Mouse (Mus musculus): ENCODE results near the gene Synm. TPM values are rescaled to one million over a fixed set of nuclear protein-coding genes. Genes with fewer than 3 reads are reported as not detected.
A peak's percentile ranks its signal among the peaks of the same experiment; 100 is the strongest.

The Synm gene
- polyA plus RNA-seq (2012; rRNA removed) = 7.2 and 8.5 TPM in 2 replicates

- peak; percentile 69 for DNase-seq
- peak within 1 kb of the TSS; percentile 38 for H3K4me3 ChIP-seq (ENCODE audit: control insufficient read depth, insufficient read depth, low read length)
- peaks cover 6% of the 10 kb centered on the region; the same call in 1 of the 2 replicates for H3K4me1 ChIP-seq (replicated peaks; ENCODE audit: control insufficient read depth, insufficient read depth, low read length)
- H3K36me3 ChIP-seq (ENCODE audit: control insufficient read depth, insufficient read depth, low read length) = no peaks in the 10 kb centered on the region
- no peaks in the 10 kb centered on the region; the same call in 1 of the 2 replicates for H3K27me3 ChIP-seq (ENCODE audit: control insufficient read depth, insufficient read depth, low read length)
- TF ChIP-seq CTCF (IDR thresholded peaks at IDR 0.05; ENCODE audit: borderline replicate concordance, control insufficient read depth, extremely low read depth, insufficient read depth, low read length, poor library complexity) = peak; percentile 97
- no peak for TF ChIP-seq POLR2A (IDR thresholded peaks at IDR 0.05; ENCODE audit: control insufficient read depth, extremely low read depth, insufficient read depth, low read length, poor library complexity)
- 1% methylated on average over 37 of the region's 37 CpGs for WGBS
- no peak within 1 kb of the TSS for H3K27ac ChIP-seq (ENCODE audit: control insufficient read depth, insufficient read depth, low read length)
Observed at GRCm38 (mm10) chr7:67759629-67759995, at the start of gene Synm. Synm (minus strand) TSS chr7:67759742.

GRCm38 (mm10) chr7:67803857-67804215, 44.3 kb upstream of the Synm start:
- peak overlapping the region; percentile 27 for H3K4me3 ChIP-seq (ENCODE audit: control insufficient read depth, insufficient read depth, low read length)
- 14% methylated on average over 13 of the region's 13 CpGs for WGBS
- no peaks in the 10 kb centered on the region for H3K36me3 ChIP-seq (ENCODE audit: control insufficient read depth, insufficient read depth, low read length)
- TF ChIP-seq POLR2A (IDR thresholded peaks at IDR 0.05; ENCODE audit: control insufficient read depth, extremely low read depth, insufficient read depth, low read length, poor library complexity) (no peak), CTCF (IDR thresholded peaks at IDR 0.05; ENCODE audit: borderline replicate concordance, control insufficient read depth, extremely low read depth, insufficient read depth, low read length, poor library complexity) (no peak)
- DNase-seq = no peak
- H3K27ac ChIP-seq (ENCODE audit: control insufficient read depth, insufficient read depth, low read length) = no peak overlapping the region
- no peaks in the 10 kb centered on the region for H3K27me3 ChIP-seq (ENCODE audit: control insufficient read depth, insufficient read depth, low read length)
- peaks cover 21% of the 10 kb centered on the region for H3K4me1 ChIP-seq (replicated peaks; ENCODE audit: control insufficient read depth, insufficient read depth, low read length)

- H3K27ac ChIP-seq (ENCODE audit: control insufficient read depth, insufficient read depth, low read length) = peak overlapping the region; percentile 12; the same call in 1 of the 2 replicates
- peak overlapping the region; percentile 27 for H3K4me3 ChIP-seq (ENCODE audit: control insufficient read depth, insufficient read depth, low read length)
- no peaks in the 10 kb centered on the region for H3K27me3 ChIP-seq (ENCODE audit: control insufficient read depth, insufficient read depth, low read length)
- peaks cover 21% of the 10 kb centered on the region for H3K4me1 ChIP-seq (replicated peaks; ENCODE audit: control insufficient read depth, insufficient read depth, low read length)
- WGBS = 8% methylated on average over 28 of the region's 28 CpGs
- H3K36me3 ChIP-seq (ENCODE audit: control insufficient read depth, insufficient read depth, low read length) = no peaks in the 10 kb centered on the region
- DNase-seq = peak; percentile 82
- no peak; the same call in 1 of the 2 replicates for TF ChIP-seq POLR2A (IDR thresholded peaks at IDR 0.05; ENCODE audit: control insufficient read depth, extremely low read depth, insufficient read depth, low read length, poor library complexity)
- peak; percentile 100 for TF ChIP-seq CTCF (IDR thresholded peaks at IDR 0.05; ENCODE audit: borderline replicate concordance, control insufficient read depth, extremely low read depth, insufficient read depth, low read length, poor library complexity)
Observed at GRCm38 (mm10) chr7:67803015-67803856, 43.7 kb upstream of the Synm start.

GRCm38 (mm10) chr7:67801022-67801421, 41.5 kb upstream of the Synm start:
- DNase-seq = no peak
- WGBS = 86% methylated on average over 4 of the region's 4 CpGs
- Histone ChIP-seq H3K27me3 (ENCODE audit: control insufficient read depth, insufficient read depth, low read length) (no peaks in the 10 kb centered on the region), H3K4me3 (ENCODE audit: control insufficient read depth, insufficient read depth, low read length) (no peak overlapping the region), H3K27ac (ENCODE audit: control insufficient read depth, insufficient read depth, low read length) (no peak overlapping the region), H3K4me1 (replicated peaks; ENCODE audit: control insufficient read depth, insufficient read depth, low read length) (peaks cover 21% of the 10 kb centered on the region), H3K36me3 (ENCODE audit: control insufficient read depth, insufficient read depth, low read length) (no peaks in the 10 kb centered on the region)
- TF ChIP-seq POLR2A (IDR thresholded peaks at IDR 0.05; ENCODE audit: control insufficient read depth, extremely low read depth, insufficient read depth, low read length, poor library complexity) = no peak
- no peak for TF ChIP-seq CTCF (IDR thresholded peaks at IDR 0.05; ENCODE audit: borderline replicate concordance, control insufficient read depth, extremely low read depth, insufficient read depth, low read length, poor library complexity)

- DNase-seq = no peak
- Histone ChIP-seq H3K4me3 (ENCODE audit: control insufficient read depth, insufficient read depth, low read length) (no peak overlapping the region), H3K27me3 (ENCODE audit: control insufficient read depth, insufficient read depth, low read length) (no peaks in the 10 kb centered on the region), H3K27ac (ENCODE audit: control insufficient read depth, insufficient read depth, low read length) (no peak overlapping the region), H3K36me3 (ENCODE audit: control insufficient read depth, insufficient read depth, low read length) (no peaks in the 10 kb centered on the region), H3K4me1 (replicated peaks; ENCODE audit: control insufficient read depth, insufficient read depth, low read length) (peaks cover 21% of the 10 kb centered on the region)
- no peak for TF ChIP-seq POLR2A (IDR thresholded peaks at IDR 0.05; ENCODE audit: control insufficient read depth, extremely low read depth, insufficient read depth, low read length, poor library complexity)
- WGBS = 93% methylated on average over 6 of the region's 6 CpGs
Observed at GRCm38 (mm10) chr7:67800547-67800946, 41.0 kb upstream of the Synm start.

GRCm38 (mm10) chr7:67798476-67798875, 38.9 kb upstream of the Synm start:
- no peak for TF ChIP-seq POLR2A (IDR thresholded peaks at IDR 0.05; ENCODE audit: control insufficient read depth, extremely low read depth, insufficient read depth, low read length, poor library complexity)
- no peak for TF ChIP-seq CTCF (IDR thresholded peaks at IDR 0.05; ENCODE audit: borderline replicate concordance, control insufficient read depth, extremely low read depth, insufficient read depth, low read length, poor library complexity)
- Histone ChIP-seq H3K27me3 (ENCODE audit: control insufficient read depth, insufficient read depth, low read length) (no peaks in the 10 kb centered on the region), H3K4me3 (ENCODE audit: control insufficient read depth, insufficient read depth, low read length) (no peak overlapping the region), H3K4me1 (replicated peaks; ENCODE audit: control insufficient read depth, insufficient read depth, low read length) (peaks cover 11% of the 10 kb centered on the region), H3K27ac (ENCODE audit: control insufficient read depth, insufficient read depth, low read length) (no peak overlapping the region), H3K36me3 (ENCODE audit: control insufficient read depth, insufficient read depth, low read length) (no peaks in the 10 kb centered on the region)
- 86% methylated on average over 4 of the region's 4 CpGs for WGBS
- DNase-seq = no peak
